Mouse (Mus musculus): ENCODE data around the gene Plscr2. TPM values are rescaled to one million over a fixed set of nuclear protein-coding genes. Genes with fewer than 3 reads are reported as not detected.

The Plscr2 gene
- polyA plus RNA-seq, 1 experiment = 0.98 TPM

- TF ChIP-seq CTCF (IDR thresholded peaks at IDR 0.05; ENCODE audit: extremely low read depth, insufficient read depth, insufficient read length, insufficient replicate concordance) (no peak), POLR2A (IDR thresholded peaks at IDR 0.05; ENCODE audit: low read depth, low read length) (no peak)
- peak overlapping the region; percentile 47 for H3K27ac ChIP-seq (ENCODE audit: insufficient read depth, low read length)
- WGBS = 48% methylated on average over 6 of the region's 6 CpGs
- no peaks in the 10 kb centered on the region; the same call in 1 of the 2 replicates for H3K4me1 ChIP-seq (ENCODE audit: control insufficient read depth, insufficient read depth, insufficient read length)
- no peak overlapping the region for H3K4me3 ChIP-seq (ENCODE audit: extremely low read depth, insufficient read depth, insufficient read length)
- H3K27me3 ChIP-seq (ENCODE audit: control insufficient read depth, insufficient read depth, low read length) = no peaks in the 10 kb centered on the region
- no peak for DNase-seq (ENCODE audit: low read depth in 1 of 2, low spot score in 2 of 2)
- H3K36me3 ChIP-seq (ENCODE audit: control insufficient read depth, insufficient read depth, low read length) = no peaks in the 10 kb centered on the region
Measured at GRCm38 (mm10) chr9:92273956-92274762, 1.2 kb upstream of the Plscr2 start.

- no peak overlapping the region for H3K4me3 ChIP-seq (ENCODE audit: extremely low read depth, insufficient read depth, insufficient read length)
- no peak overlapping the region for H3K27ac ChIP-seq (ENCODE audit: insufficient read depth, low read length)
- no peak for DNase-seq (ENCODE audit: low read depth in 1 of 2, low spot score in 2 of 2)
- H3K27me3 ChIP-seq (ENCODE audit: control insufficient read depth, insufficient read depth, low read length) = no peaks in the 10 kb centered on the region
- H3K36me3 ChIP-seq (ENCODE audit: control insufficient read depth, insufficient read depth, low read length) = no peaks in the 10 kb centered on the region
- TF ChIP-seq CTCF (IDR thresholded peaks at IDR 0.05; ENCODE audit: extremely low read depth, insufficient read depth, insufficient read length, insufficient replicate concordance) (no peak), POLR2A (IDR thresholded peaks at IDR 0.05; ENCODE audit: low read depth, low read length) (no peak)
- H3K4me1 ChIP-seq (ENCODE audit: control insufficient read depth, insufficient read depth, insufficient read length) = no peaks in the 10 kb centered on the region; the same call in 1 of the 2 replicates
- 80% methylated on average over 7 of the region's 7 CpGs for WGBS
Measured at GRCm38 (mm10) chr9:92276360-92276759, 958 bp downstream of the Plscr2 start.

- WGBS = 66% methylated on average over 1 of the region's 1 CpGs
- H3K27me3 ChIP-seq (ENCODE audit: control insufficient read depth, insufficient read depth, low read length) = no peaks in the 10 kb centered on the region
- no peak overlapping the region for H3K27ac ChIP-seq (ENCODE audit: insufficient read depth, low read length)
- no peak for DNase-seq (ENCODE audit: low read depth in 1 of 2, low spot score in 2 of 2)
- TF ChIP-seq POLR2A (IDR thresholded peaks at IDR 0.05; ENCODE audit: low read depth, low read length) = no peak
- no peak for TF ChIP-seq CTCF (IDR thresholded peaks at IDR 0.05; ENCODE audit: extremely low read depth, insufficient read depth, insufficient read length, insufficient replicate concordance)
- no peaks in the 10 kb centered on the region for H3K36me3 ChIP-seq (ENCODE audit: control insufficient read depth, insufficient read depth, low read length)
- no peaks in the 10 kb centered on the region for H3K4me1 ChIP-seq (ENCODE audit: control insufficient read depth, insufficient read depth, insufficient read length)
- no peak overlapping the region for H3K4me3 ChIP-seq (ENCODE audit: extremely low read depth, insufficient read depth, insufficient read length)
Measured at GRCm38 (mm10) chr9:92280048-92280447, 4.6 kb downstream of the Plscr2 start.

GRCm38 (mm10) chr9:92282563-92283171 lies 7.3 kb downstream of the Plscr2 start:
- Histone ChIP-seq H3K27me3 (ENCODE audit: control insufficient read depth, insufficient read depth, low read length) (no peaks in the 10 kb centered on the region), H3K36me3 (ENCODE audit: control insufficient read depth, insufficient read depth, low read length) (no peaks in the 10 kb centered on the region), H3K27ac (ENCODE audit: insufficient read depth, low read length) (no peak overlapping the region), H3K4me1 (ENCODE audit: control insufficient read depth, insufficient read depth, insufficient read length) (no peaks in the 10 kb centered on the region), H3K4me3 (ENCODE audit: extremely low read depth, insufficient read depth, insufficient read length) (no peak overlapping the region)
- no peak for TF ChIP-seq CTCF (IDR thresholded peaks at IDR 0.05; ENCODE audit: extremely low read depth, insufficient read depth, insufficient read length, insufficient replicate concordance)
- TF ChIP-seq POLR2A (IDR thresholded peaks at IDR 0.05; ENCODE audit: low read depth, low read length) = no peak
- DNase-seq (ENCODE audit: low read depth in 1 of 2, low spot score in 2 of 2) = no peak
- 74% methylated on average over 7 of the region's 7 CpGs for WGBS

- Histone ChIP-seq H3K4me1 (ENCODE audit: control insufficient read depth, insufficient read depth, insufficient read length) (no peaks in the 10 kb centered on the region), H3K36me3 (ENCODE audit: control insufficient read depth, insufficient read depth, low read length) (no peaks in the 10 kb centered on the region), H3K27me3 (ENCODE audit: control insufficient read depth, insufficient read depth, low read length) (no peaks in the 10 kb centered on the region), H3K27ac (ENCODE audit: insufficient read depth, low read length) (no peak overlapping the region), H3K4me3 (ENCODE audit: extremely low read depth, insufficient read depth, insufficient read length) (no peak overlapping the region)
- no peak for DNase-seq (ENCODE audit: low read depth in 1 of 2, low spot score in 2 of 2)
- 13% methylated on average over 3 of the region's 3 CpGs for WGBS
- no peak for TF ChIP-seq CTCF (IDR thresholded peaks at IDR 0.05; ENCODE audit: extremely low read depth, insufficient read depth, insufficient read length, insufficient replicate concordance)
- TF ChIP-seq POLR2A (IDR thresholded peaks at IDR 0.05; ENCODE audit: low read depth, low read length) = no peak
Measured at GRCm38 (mm10) chr9:92289675-92290074, 14.3 kb downstream of the Plscr2 start.

GRCm38 (mm10) chr9:92292169-92292568 lies 16.8 kb downstream of the Plscr2 start:
- WGBS = 74% methylated on average over 2 of the region's 2 CpGs
- H3K27ac ChIP-seq (ENCODE audit: insufficient read depth, low read length) = no peak overlapping the region
- no peaks in the 10 kb centered on the region for H3K4me1 ChIP-seq (ENCODE audit: control insufficient read depth, insufficient read depth, insufficient read length)
- no peak for DNase-seq (ENCODE audit: low read depth in 1 of 2, low spot score in 2 of 2)
- TF ChIP-seq CTCF (IDR thresholded peaks at IDR 0.05; ENCODE audit: extremely low read depth, insufficient read depth, insufficient read length, insufficient replicate concordance) (no peak), POLR2A (IDR thresholded peaks at IDR 0.05; ENCODE audit: low read depth, low read length) (no peak)
- H3K27me3 ChIP-seq (ENCODE audit: control insufficient read depth, insufficient read depth, low read length) = no peaks in the 10 kb centered on the region
- H3K4me3 ChIP-seq (ENCODE audit: extremely low read depth, insufficient read depth, insufficient read length) = no peak overlapping the region
- H3K36me3 ChIP-seq (ENCODE audit: control insufficient read depth, insufficient read depth, low read length) = no peaks in the 10 kb centered on the region

GRCm38 (mm10) chr9:92292922-92293321 lies 17.5 kb downstream of the Plscr2 start:
- no peaks in the 10 kb centered on the region for H3K4me1 ChIP-seq (ENCODE audit: control insufficient read depth, insufficient read depth, insufficient read length)
- no peak for TF ChIP-seq POLR2A (IDR thresholded peaks at IDR 0.05; ENCODE audit: low read depth, low read length)
- TF ChIP-seq CTCF (IDR thresholded peaks at IDR 0.05; ENCODE audit: extremely low read depth, insufficient read depth, insufficient read length, insufficient replicate concordance) = no peak
- 76% methylated on average over 3 of the region's 3 CpGs for WGBS
- DNase-seq (ENCODE audit: low read depth in 1 of 2, low spot score in 2 of 2) = no peak
- H3K27ac ChIP-seq (ENCODE audit: insufficient read depth, low read length) = no peak overlapping the region
- H3K27me3 ChIP-seq (ENCODE audit: control insufficient read depth, insufficient read depth, low read length) = no peaks in the 10 kb centered on the region
- H3K36me3 ChIP-seq (ENCODE audit: control insufficient read depth, insufficient read depth, low read length) = no peaks in the 10 kb centered on the region
- H3K4me3 ChIP-seq (ENCODE audit: extremely low read depth, insufficient read depth, insufficient read length) = no peak overlapping the region

Measured in spleen, adult 2 months (tissue).